Mouse (Mus musculus) limb, embryonic 11.5 days (tissue): ENCODE measurements around the gene Ngef. TPM values are rescaled to one million over a fixed set of nuclear protein-coding genes. Genes with fewer than 3 reads are reported as not detected.

Experiments used
- ATAC-seq: fragments of 200-750 bp; cut with Nextera tagmentation; 2 replicates; pipeline ENCODE4 v1.8.0; 2017; ENCODE audit warnings: low read depth; ENCODE audit not compliant: insufficient number of reproducible peaks, low FRiP score, low TSS enrichment
- DNase-seq: peaks from one replicate; pipeline ENCODE4 v3.0.0-alpha.2; 2015; ENCODE audit warnings: low spot score
- H3K27ac ChIP-seq: fragments of 300-500 bp; sonication (generic); replicated peaks from 2 replicates; pipeline ENCODE4 v1.5.1; 2014; ENCODE audit warnings: low read depth, mild to moderate bottlenecking, low read length
- H3K27me3 ChIP-seq: fragments of 300-500 bp; sonication (generic); 2 replicates; pipeline ENCODE4 v1.6.1; 2014; ENCODE audit warnings: mild to moderate bottlenecking, low read length, mixed read lengths; ENCODE audit not compliant: control insufficient read depth, insufficient read depth
- H3K36me3 ChIP-seq: fragments of 300-500 bp; sonication (generic); 2 replicates; pipeline ENCODE4 v1.6.1; 2014; ENCODE audit warnings: mild to moderate bottlenecking, low read length, moderate library complexity, mixed read lengths; ENCODE audit not compliant: control insufficient read depth, insufficient read depth
- H3K4me1 ChIP-seq: fragments of 300-500 bp; sonication (generic); 2 replicates; pipeline ENCODE4 v1.6.1; 2014; ENCODE audit warnings: low read length, mixed read lengths; ENCODE audit not compliant: control insufficient read depth, insufficient read depth
- H3K4me2 ChIP-seq: fragments of 300-500 bp; sonication (generic); 2 replicates; pipeline ENCODE4 v1.6.1; 2014; ENCODE audit warnings: low read depth, mild to moderate bottlenecking, moderate library complexity; ENCODE audit not compliant: severe bottlenecking
- H3K4me3 ChIP-seq: fragments of 300-500 bp; sonication (generic); 2 replicates; pipeline ENCODE4 v1.5.1; 2014; ENCODE audit warnings: low read depth, low read length
- H3K9ac ChIP-seq: fragments of 300-500 bp; sonication (generic); 2 replicates; pipeline ENCODE4 v1.6.1; 2014; ENCODE audit warnings: mild to moderate bottlenecking, low read length
- H3K9me3 ChIP-seq: fragments of 300-500 bp; sonication (generic); 2 replicates; pipeline ENCODE4 v1.6.1; 2016; ENCODE audit warnings: low read length; ENCODE audit not compliant: control insufficient read depth
- WGBS: fragments of 180-500 bp; shearing (Covaris S2); extraction: QIAGEN DNeasy Blood & Tissue Kit; methylation state at CpG from one replicate; pipeline ENCODE4 v1.1.7; 2014; 5-methylcytosine and 5-hydroxymethylcytosine counted together
- polyA plus RNA-seq: library from polyadenylated mRNA; unstranded; fragments of >200 nt; fragmentation: Nextera tagmentation; extraction: Ambion mirVana; gene quantifications from 2 replicates; pipeline ENCODE4 v1.2.1, GENCODE M21; 2014

Ngef gene
- polyA plus RNA-seq, 1 experiment from 2014 or later, result 0.16 TPM

GRCm38 (mm10) chr1:87605296-87605695, 31.6 kb upstream of the Ngef start:
- Histone ChIP-seq H3K27ac (no peak overlapping the region), H3K4me1 (no peaks in the 10 kb centered on the region), H3K9me3 (no peaks in the 10 kb centered on the region), H3K36me3 (no peaks in the 10 kb centered on the region), H3K9ac (no peak overlapping the region), H3K4me3 (no peak overlapping the region), H3K4me2 (no peak overlapping the region), H3K27me3 (no peaks in the 10 kb centered on the region)
- DNase-seq (no peak), ATAC-seq (no peak)
- WGBS, result 77% methylated on average over 2 of the region's 2 CpGs

DNA sequence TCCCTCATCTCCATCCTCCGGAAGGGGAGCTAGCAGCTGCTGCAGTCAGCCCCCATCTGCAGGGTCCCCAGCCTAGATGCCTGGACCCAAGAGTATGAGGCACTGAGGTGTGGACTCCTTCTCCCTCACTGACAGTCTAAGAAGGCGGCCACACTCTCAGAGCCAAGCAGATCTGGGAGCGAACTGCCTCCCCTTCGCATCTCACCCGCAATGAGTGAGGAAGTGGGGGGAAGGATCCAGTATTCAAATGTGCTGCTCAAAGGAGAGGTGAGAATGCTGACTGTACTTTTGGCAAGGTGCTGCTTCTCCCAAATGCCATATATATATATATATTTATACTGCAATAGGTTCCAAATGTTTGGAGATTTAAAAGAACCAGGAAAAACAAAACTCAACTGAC, 29.7 kb upstream of the Ngef start:
- H3K4me1 ChIP-seq, result no peaks in the 10 kb centered on the region
- no peaks in the 10 kb centered on the region for H3K9me3 ChIP-seq
- no peak overlapping the region for H3K27ac ChIP-seq
- no peaks in the 10 kb centered on the region for H3K27me3 ChIP-seq
- no peak overlapping the region for H3K4me2 ChIP-seq
- no peak overlapping the region for H3K4me3 ChIP-seq
- DNase-seq (no peak), ATAC-seq (no peak)
- H3K9ac ChIP-seq, result no peak overlapping the region
- 89% methylated on average over 5 of the region's 5 CpGs for WGBS
- no peaks in the 10 kb centered on the region for H3K36me3 ChIP-seq

DNA sequence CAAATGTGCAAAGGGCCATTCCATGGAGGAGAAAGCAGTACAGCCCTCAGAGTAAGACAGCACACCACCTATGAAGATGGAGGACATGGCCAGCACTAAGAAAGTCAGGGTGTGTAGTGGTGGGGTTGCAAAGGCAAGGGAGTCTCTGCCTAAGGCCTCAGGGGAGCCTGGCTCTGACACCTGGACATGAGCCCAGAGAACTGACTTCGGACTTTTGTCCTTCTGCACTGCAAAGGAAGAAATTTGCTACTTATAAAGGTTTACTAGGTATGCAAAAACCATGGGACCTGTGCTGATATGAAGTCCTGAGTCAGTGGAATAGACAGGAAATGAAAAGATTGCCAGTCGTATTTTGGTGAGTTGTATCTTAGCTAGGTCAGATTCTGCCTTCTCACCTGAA, 28.1 kb upstream of the Ngef start:
- no peaks in the 10 kb centered on the region for H3K36me3 ChIP-seq
- WGBS, result 85% methylated on average over 2 of the region's 2 CpGs
- H3K9me3 ChIP-seq, result no peaks in the 10 kb centered on the region
- H3K9ac ChIP-seq, result no peak overlapping the region
- H3K4me2 ChIP-seq, result no peak overlapping the region
- DNase-seq (no peak), ATAC-seq (no peak)
- no peak overlapping the region for H3K27ac ChIP-seq
- no peaks in the 10 kb centered on the region for H3K4me1 ChIP-seq
- H3K4me3 ChIP-seq, result no peak overlapping the region
- no peaks in the 10 kb centered on the region for H3K27me3 ChIP-seq

- no peak overlapping the region for H3K9ac ChIP-seq
- H3K27ac ChIP-seq, result no peak overlapping the region
- no peaks in the 10 kb centered on the region for H3K4me1 ChIP-seq
- DNase-seq, result no peak
- H3K36me3 ChIP-seq, result no peaks in the 10 kb centered on the region
- no peak for ATAC-seq
- WGBS, result 78% methylated on average over 7 of the region's 7 CpGs
- no peaks in the 10 kb centered on the region for H3K27me3 ChIP-seq
- H3K4me3 ChIP-seq, result no peak overlapping the region
- no peak overlapping the region for H3K4me2 ChIP-seq
- no peaks in the 10 kb centered on the region for H3K9me3 ChIP-seq
Observed at GRCm38 (mm10) chr1:87600533-87600932, 26.9 kb upstream of the Ngef start.

GRCm38 (mm10) chr1:87594671-87595070, 21.0 kb upstream of the Ngef start:
- Histone ChIP-seq H3K27ac (no peak overlapping the region), H3K36me3 (no peaks in the 10 kb centered on the region), H3K4me1 (no peaks in the 10 kb centered on the region), H3K4me2 (no peak overlapping the region), H3K9ac (no peak overlapping the region), H3K9me3 (no peaks in the 10 kb centered on the region), H3K27me3 (no peaks in the 10 kb centered on the region), H3K4me3 (no peak overlapping the region)
- WGBS, result 95% methylated on average over 10 of the region's 10 CpGs
- DNase-seq, result no peak
- no peak for ATAC-seq

DNA sequence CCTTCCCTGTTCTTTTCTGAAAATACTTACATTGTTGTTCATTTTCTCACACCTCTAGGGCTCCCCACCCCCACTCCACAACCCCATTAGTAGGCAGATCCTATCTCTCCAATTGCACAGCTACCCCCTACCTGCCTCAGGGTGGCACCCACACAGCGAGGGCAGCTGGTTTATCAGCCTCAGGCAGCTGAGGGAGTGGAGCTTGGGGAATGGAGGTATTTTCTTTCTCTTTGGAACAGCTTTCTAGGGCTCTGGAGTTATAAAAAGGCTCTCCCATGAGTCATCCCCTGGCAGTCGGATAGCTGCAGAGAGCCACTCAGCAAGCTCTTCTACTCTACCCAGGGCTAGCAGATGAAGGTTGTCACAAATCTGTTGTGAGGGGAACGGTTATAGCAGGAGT, 20.6 kb upstream of the Ngef start:
- Histone ChIP-seq H3K4me2 (no peak overlapping the region), H3K36me3 (no peaks in the 10 kb centered on the region), H3K27me3 (no peaks in the 10 kb centered on the region), H3K27ac (no peak overlapping the region), H3K4me1 (no peaks in the 10 kb centered on the region), H3K9ac (no peak overlapping the region), H3K4me3 (no peak overlapping the region), H3K9me3 (no peaks in the 10 kb centered on the region)
- ATAC-seq (no peak), DNase-seq (no peak)
- WGBS, result 82% methylated on average over 3 of the region's 3 CpGs

DNA sequence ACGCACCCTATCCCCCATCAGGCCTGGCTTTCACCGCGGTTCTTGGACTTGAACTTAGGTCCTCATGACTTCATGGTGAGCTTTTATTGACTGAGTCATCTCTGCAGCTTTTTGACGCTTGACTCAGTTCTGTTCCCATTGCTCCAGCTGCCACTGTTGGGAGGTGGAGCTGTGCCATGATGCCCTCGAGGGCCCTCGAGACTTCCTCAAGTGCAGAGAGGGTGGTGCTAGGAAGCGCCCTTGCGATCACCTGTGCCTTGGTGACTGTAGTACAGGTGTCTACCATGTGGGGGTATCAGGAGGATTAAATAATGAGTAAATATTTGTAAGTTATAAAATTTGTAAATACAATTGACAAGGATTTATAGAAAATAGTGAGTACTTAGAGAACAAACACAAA, 16.3 kb upstream of the Ngef start:
- Histone ChIP-seq H3K36me3 (no peaks in the 10 kb centered on the region), H3K9ac (no peak overlapping the region), H3K27me3 (no peaks in the 10 kb centered on the region), H3K4me1 (no peaks in the 10 kb centered on the region), H3K4me2 (no peak overlapping the region), H3K9me3 (no peaks in the 10 kb centered on the region), H3K27ac (no peak overlapping the region), H3K4me3 (no peak overlapping the region)
- WGBS, result 88% methylated on average over 8 of the region's 8 CpGs
- no peak for ATAC-seq
- DNase-seq, result no peak

- no peak overlapping the region for H3K4me2 ChIP-seq
- no peak overlapping the region for H3K27ac ChIP-seq
- H3K4me1 ChIP-seq, result no peaks in the 10 kb centered on the region
- DNase-seq (no peak), ATAC-seq (no peak)
- 88% methylated on average over 7 of the region's 7 CpGs for WGBS
- H3K36me3 ChIP-seq, result no peaks in the 10 kb centered on the region
- H3K9ac ChIP-seq, result no peak overlapping the region
- no peak overlapping the region for H3K4me3 ChIP-seq
- no peaks in the 10 kb centered on the region for H3K27me3 ChIP-seq
- no peaks in the 10 kb centered on the region for H3K9me3 ChIP-seq
Observed at GRCm38 (mm10) chr1:87589162-87589561, 15.5 kb upstream of the Ngef start.

- Histone ChIP-seq H3K27ac (no peak overlapping the region), H3K36me3 (no peaks in the 10 kb centered on the region), H3K9me3 (no peaks in the 10 kb centered on the region), H3K4me2 (no peak overlapping the region), H3K4me1 (no peaks in the 10 kb centered on the region), H3K4me3 (no peak overlapping the region), H3K27me3 (no peaks in the 10 kb centered on the region), H3K9ac (no peak overlapping the region)
- WGBS, result 5% methylated on average over 3 of the region's 3 CpGs
- DNase-seq (no peak), ATAC-seq (no peak)
Observed at GRCm38 (mm10) chr1:87580824-87581223, 7.2 kb upstream of the Ngef start.
